Mouse (Mus musculus) liver, postnatal 0 days (tissue): ENCODE data around the gene Bad.

Experiments used
- CTCF ChIP-seq: sonication (generic); IDR thresholded peaks from 2 replicates; pipeline ENCODE4 v1.5.1; 2016; ENCODE audit warnings: antibody characterized with exemption, low read depth
- EP300 ChIP-seq: IDR thresholded peaks from 2 replicates; pipeline ENCODE4 v1.6.1; 2016; ENCODE audit warnings: antibody characterized with exemption, low read depth, mild to moderate bottlenecking

DNA sequence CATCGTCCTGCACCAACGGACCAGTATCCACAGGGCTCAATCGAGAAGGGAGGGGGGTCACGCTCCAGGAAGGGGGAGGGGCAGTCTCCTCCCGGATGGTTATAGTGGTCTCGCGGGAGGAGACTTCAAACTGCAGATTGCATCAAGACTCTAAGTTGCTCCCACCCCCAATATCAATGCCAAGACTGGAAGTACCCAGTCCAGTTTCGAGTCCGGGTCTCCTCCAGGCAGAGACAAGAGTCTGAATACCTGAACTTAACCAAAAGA, 16.4 kb upstream of the Bad start, which contains the start of gene Catsperz:
- no peak for TF ChIP-seq CTCF
- TF ChIP-seq EP300: no peak
